Mouse (Mus musculus): ENCODE data around the gene Arf4. TPM values are rescaled to one million over a fixed set of nuclear protein-coding genes. Genes with fewer than 3 reads are reported as not detected.

Arf4 gene
- total and polyA plus RNA-seq, 2 experiments from 2014 or later = 149 to 404 TPM

Small RNA genes lying within 50 kb of the gene (microRNA-seq; reads per million reads assigned to microRNA genes)
- not detected for gene Mir7672 (ENCODE audit: borderline number of aligned reads)

Other genes with a start within 250 kb of the Arf4 start
- 23.2 and 27.4 TPM in 2 replicates for gene Slmap, start 103.1 kb upstream of the Arf4 start, total RNA-seq (2014; rRNA removed)
- 9.9 and 11.1 TPM in 2 replicates for gene Slmap, start 103.1 kb upstream of the Arf4 start, polyA plus RNA-seq (2015; fragmentation: Nextera tagmentation; extraction: Ambion mirVana)
- 26.1 and 26.6 TPM in 2 replicates for gene Dennd6a, start 64.2 kb upstream of the Arf4 start, total RNA-seq (2014; rRNA removed)
- gene Dennd6a, start 64.2 kb upstream of the Arf4 start, polyA plus RNA-seq (2015; fragmentation: Nextera tagmentation; extraction: Ambion mirVana) = 9.5 and 9.7 TPM in 2 replicates
- gene Pde12, start 31.8 kb downstream of the Arf4 start, total RNA-seq (2014; rRNA removed) = 16.7 and 19.8 TPM in 2 replicates
- gene Pde12, start 31.8 kb downstream of the Arf4 start, polyA plus RNA-seq (2015; fragmentation: Nextera tagmentation; extraction: Ambion mirVana) = 10.2 and 10.5 TPM in 2 replicates
- 0.60 and 0.66 TPM in 2 replicates for gene Dnah12, start 55.2 kb downstream of the Arf4 start, total RNA-seq (2014; rRNA removed)
- gene Dnah12, start 55.2 kb downstream of the Arf4 start, polyA plus RNA-seq (2015; fragmentation: Nextera tagmentation; extraction: Ambion mirVana) = 0.13 and 0.21 TPM in 2 replicates